Mouse (Mus musculus) kidney, embryonic 15.5 days (tissue): ENCODE results near the gene 0610040J01Rik. TPM values are rescaled to one million over a fixed set of nuclear protein-coding genes. Genes with fewer than 3 reads are reported as not detected.

Source experiments
- ATAC-seq: fragments of 200-750 bp; cut with Nextera tagmentation; replicated peaks from 2 replicates; pipeline ENCODE4 v1.8.0; 2017; ENCODE audit warnings: moderate TSS enrichment; ENCODE audit not compliant: low FRiP score
- H3K27ac ChIP-seq: fragments of 300-500 bp; sonication (generic); 2 replicates; pipeline ENCODE4 v1.5.1; 2015; ENCODE audit warnings: mild to moderate bottlenecking, inconsistent platforms
- H3K27me3 ChIP-seq: fragments of 300-500 bp; sonication (generic); 2 replicates; pipeline ENCODE4 v1.6.1; 2015; ENCODE audit warnings: inconsistent platforms
- H3K36me3 ChIP-seq: fragments of 300-500 bp; sonication (generic); 2 replicates; pipeline ENCODE4 v1.6.1; 2015; ENCODE audit warnings: inconsistent platforms
- H3K4me1 ChIP-seq: fragments of 300-500 bp; sonication (generic); 2 replicates; pipeline ENCODE4 v1.6.1; 2015; ENCODE audit warnings: inconsistent platforms
- H3K4me2 ChIP-seq: fragments of 300-500 bp; sonication (generic); 2 replicates; pipeline ENCODE4 v1.6.1; 2015; ENCODE audit warnings: moderate library complexity, mild to moderate bottlenecking, inconsistent platforms
- H3K4me3 ChIP-seq: fragments of 300-500 bp; sonication (generic); replicated peaks from 2 replicates; pipeline ENCODE4 v1.5.1; 2015; ENCODE audit warnings: mild to moderate bottlenecking, inconsistent platforms
- H3K9ac ChIP-seq: fragments of 300-500 bp; sonication (generic); 2 replicates; pipeline ENCODE4 v1.6.1; 2015; ENCODE audit warnings: mild to moderate bottlenecking, inconsistent platforms
- H3K9me3 ChIP-seq: fragments of 300-500 bp; sonication (generic); replicated peaks from 2 replicates; pipeline ENCODE4 v1.6.1; 2016; ENCODE audit warnings: inconsistent platforms
- WGBS: fragments of 180-500 bp; shearing (Covaris S2); methylation state at CpG from one replicate; pipeline ENCODE4 v1.1.7; 2015; ENCODE audit warnings: mixed read lengths; 5-methylcytosine and 5-hydroxymethylcytosine counted together
- polyA plus RNA-seq: library from polyadenylated mRNA; unstranded; fragments of >200 nt; fragmentation: Nextera tagmentation; extraction: Ambion mirVana; gene quantifications from 2 replicates; pipeline ENCODE4 v1.2.1, GENCODE M21; 2015

Gene 0610040J01Rik
- polyA plus RNA-seq, 1 experiment from 2014 or later, result 48.8 TPM

DNA sequence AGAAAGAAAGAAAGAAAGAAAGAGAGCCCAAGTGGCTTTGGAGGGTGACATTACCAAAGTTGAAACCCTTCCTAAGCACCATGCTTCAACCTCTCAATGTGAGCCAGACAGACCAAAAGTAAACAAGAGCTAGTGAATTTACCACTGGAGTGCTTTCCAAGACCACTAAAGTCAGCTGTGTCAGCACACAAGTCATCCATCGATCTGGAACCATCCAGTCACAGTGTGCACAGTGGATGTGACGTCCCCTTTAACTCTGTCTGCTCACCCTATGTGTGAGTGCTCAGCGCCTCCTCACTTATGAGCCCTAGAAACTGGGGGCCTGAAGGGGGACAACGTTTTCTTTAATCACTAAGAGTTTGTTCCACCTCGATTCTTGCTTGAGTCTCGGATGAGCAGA, 7.4 kb downstream of the 0610040J01Rik start:
- no peak overlapping the region for H3K4me3 ChIP-seq
- no peaks in the 10 kb centered on the region for H3K36me3 ChIP-seq
- H3K9ac ChIP-seq, result no peak overlapping the region
- H3K27ac ChIP-seq, result peak overlapping the region; percentile 75
- H3K4me1 ChIP-seq, result peaks cover 47% of the 10 kb centered on the region
- WGBS, result 44% methylated on average over 6 of the region's 6 CpGs
- H3K9me3 ChIP-seq, result no peaks in the 10 kb centered on the region
- H3K4me2 ChIP-seq, result no peak overlapping the region
- H3K27me3 ChIP-seq, result no peaks in the 10 kb centered on the region
- ATAC-seq, result peak; percentile 75

DNA sequence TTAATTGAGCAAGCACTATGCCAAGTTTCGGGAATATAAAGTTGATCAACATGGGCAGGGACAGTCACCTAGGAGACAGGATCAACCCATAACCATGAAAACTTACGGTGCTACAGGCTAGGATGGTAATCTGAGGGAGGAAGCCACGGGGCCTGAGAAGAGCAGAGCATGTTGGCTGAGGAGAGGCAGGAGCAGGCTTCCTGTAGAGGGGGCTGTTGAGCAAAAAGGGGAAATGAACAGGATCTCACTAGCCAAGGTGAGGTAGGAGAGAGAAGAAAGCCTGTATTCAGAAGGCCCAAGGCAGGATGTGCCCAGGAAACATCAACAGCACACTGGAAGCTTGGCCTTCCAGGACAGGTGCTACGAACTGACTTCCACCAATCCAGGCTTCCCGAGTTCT, 9.0 kb downstream of the 0610040J01Rik start:
- no peaks in the 10 kb centered on the region for H3K9me3 ChIP-seq
- no peak for ATAC-seq
- H3K36me3 ChIP-seq, result no peaks in the 10 kb centered on the region
- no peak overlapping the region for H3K4me3 ChIP-seq
- H3K9ac ChIP-seq, result no peak overlapping the region
- no peaks in the 10 kb centered on the region for H3K27me3 ChIP-seq
- 87% methylated on average over 5 of the region's 5 CpGs for WGBS
- H3K27ac ChIP-seq, result no peak overlapping the region
- H3K4me1 ChIP-seq, result peaks cover 52% of the 10 kb centered on the region
- H3K4me2 ChIP-seq, result no peak overlapping the region

- no peak for ATAC-seq
- H3K9ac ChIP-seq, result no peak overlapping the region
- H3K4me3 ChIP-seq, result no peak overlapping the region
- 0 out of 2 replicates have a peak overlapping the region, but pooled peaks have one; percentile 10 for H3K27ac ChIP-seq
- H3K36me3 ChIP-seq, result no peaks in the 10 kb centered on the region
- 62% methylated on average over 8 of the region's 8 CpGs for WGBS
- no peaks in the 10 kb centered on the region for H3K9me3 ChIP-seq
- no peaks in the 10 kb centered on the region for H3K27me3 ChIP-seq
- H3K4me2 ChIP-seq, result no peak overlapping the region
- peaks cover 54% of the 10 kb centered on the region for H3K4me1 ChIP-seq
These were observed 9.7 kb downstream of the 0610040J01Rik start for GRCm38 (mm10) chr5:63821860-63822259.

GRCm38 (mm10) chr5:63823362-63824332, 11.5 kb downstream of the 0610040J01Rik start:
- peaks cover 57% of the 10 kb centered on the region for H3K4me1 ChIP-seq

GRCm38 (mm10) chr5:63824599-63825350, 12.6 kb downstream of the 0610040J01Rik start:
- Histone ChIP-seq H3K27ac (no peak overlapping the region), H3K9me3 (no peaks in the 10 kb centered on the region), H3K36me3 (no peaks in the 10 kb centered on the region), H3K4me2 (no peak overlapping the region), H3K4me1 (peaks cover 50% of the 10 kb centered on the region), H3K4me3 (no peak overlapping the region), H3K9ac (no peak overlapping the region), H3K27me3 (no peaks in the 10 kb centered on the region)
- no peak for ATAC-seq
- 87% methylated on average over 8 of the region's 8 CpGs for WGBS

More at GRCm38 (mm10) chr5:63823362-63824332, 11.5 kb downstream of the 0610040J01Rik start:
- H3K9me3 ChIP-seq, result no peaks in the 10 kb centered on the region
- no peak overlapping the region for H3K4me3 ChIP-seq
- WGBS, result 63% methylated on average over 10 of the region's 10 CpGs
- H3K36me3 ChIP-seq, result no peaks in the 10 kb centered on the region
- H3K4me2 ChIP-seq, result no peak overlapping the region
- ATAC-seq, result no peak
- peak overlapping the region; percentile 61 for H3K27ac ChIP-seq
- H3K9ac ChIP-seq, result no peak overlapping the region
- H3K27me3 ChIP-seq, result no peaks in the 10 kb centered on the region

- Histone ChIP-seq H3K36me3 (no peaks in the 10 kb centered on the region), H3K4me2 (no peak overlapping the region)
- 59% methylated on average over 5 of the region's 5 CpGs for WGBS
These were observed 13.7 kb downstream of the 0610040J01Rik start for GRCm38 (mm10) chr5:63825881-63826280.

DNA sequence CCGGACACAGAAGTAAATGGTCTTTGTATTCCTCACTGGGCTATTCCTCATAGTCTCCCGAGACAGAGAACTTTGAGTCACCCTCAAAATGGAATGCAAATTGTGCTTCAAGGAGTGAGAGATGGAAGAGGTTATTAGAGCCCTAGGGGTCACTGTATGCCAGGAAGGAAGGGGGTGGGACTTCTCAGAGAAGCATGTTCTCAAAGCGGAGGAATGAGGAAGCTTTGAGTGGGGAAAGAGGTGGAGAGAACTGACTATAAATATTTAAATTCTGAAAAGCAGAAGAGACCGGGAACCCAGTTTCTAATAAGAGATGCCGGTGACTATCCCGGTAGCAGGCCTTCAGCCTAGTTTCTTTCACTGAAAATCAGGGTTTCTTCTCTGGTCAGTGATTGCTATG, 14.8 kb downstream of the 0610040J01Rik start:
- peak overlapping the region; percentile 75 for H3K27ac ChIP-seq
- 58% methylated on average over 6 of the region's 6 CpGs for WGBS
- peaks cover 44% of the 10 kb centered on the region for H3K4me1 ChIP-seq
- no peak overlapping the region for H3K4me3 ChIP-seq
- H3K27me3 ChIP-seq, result no peaks in the 10 kb centered on the region
- no peak for ATAC-seq
- H3K9me3 ChIP-seq, result no peaks in the 10 kb centered on the region
- no peak overlapping the region for H3K9ac ChIP-seq
- H3K4me2 ChIP-seq, result 0 out of 2 replicates have a peak overlapping the region, but pooled peaks have one; percentile 3
- H3K36me3 ChIP-seq, result no peaks in the 10 kb centered on the region

More at GRCm38 (mm10) chr5:63825881-63826280, 13.7 kb downstream of the 0610040J01Rik start:
- H3K4me3 ChIP-seq, result no peak overlapping the region
- no peaks in the 10 kb centered on the region for H3K27me3 ChIP-seq
- H3K9ac ChIP-seq, result no peak overlapping the region
- ATAC-seq, result no peak
- H3K4me1 ChIP-seq, result peaks cover 49% of the 10 kb centered on the region
- H3K27ac ChIP-seq, result peak overlapping the region; percentile 75; the same call in 1 of the 2 replicates
- no peaks in the 10 kb centered on the region for H3K9me3 ChIP-seq

DNA sequence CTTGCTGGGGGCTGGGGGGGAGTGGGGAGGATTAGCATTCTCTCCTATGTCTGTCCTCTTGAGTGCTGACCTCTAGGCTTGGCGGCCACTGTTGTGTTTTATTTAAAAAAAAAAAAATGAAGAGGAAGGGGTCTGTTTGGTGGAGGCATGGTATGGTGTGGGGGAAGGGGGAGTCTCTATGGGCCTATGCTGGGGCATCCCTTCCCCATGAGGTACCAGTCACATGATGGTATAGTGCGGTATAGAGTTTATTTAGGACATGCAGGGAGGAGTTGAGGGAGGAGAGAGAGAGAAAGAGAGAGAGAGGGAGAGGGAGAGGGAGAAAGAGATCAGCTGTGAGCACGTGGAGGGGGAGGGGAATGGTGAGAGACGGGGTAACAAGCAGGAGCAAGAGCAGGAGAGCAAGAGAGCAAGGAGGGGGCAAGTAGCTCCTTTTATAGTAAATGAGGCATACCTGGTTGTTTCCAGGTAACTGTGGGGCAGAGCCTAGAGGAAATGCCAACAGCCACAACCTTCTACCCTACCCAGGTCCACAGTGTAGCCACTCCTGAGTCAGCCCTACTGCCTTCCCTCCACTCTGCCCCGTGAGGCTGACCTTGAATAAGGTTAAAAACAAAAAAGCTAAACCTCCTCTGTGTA, 15.4 kb downstream of the 0610040J01Rik start:
- peak; percentile 69 for ATAC-seq
- Histone ChIP-seq H3K4me1 (peaks cover 41% of the 10 kb centered on the region), H3K27ac (peak overlapping the region; percentile 75), H3K9ac (no peak overlapping the region), H3K27me3 (no peaks in the 10 kb centered on the region), H3K36me3 (no peaks in the 10 kb centered on the region), H3K9me3 (no peaks in the 10 kb centered on the region), H3K4me2 (0 out of 2 replicates have a peak overlapping the region, but pooled peaks have one; percentile 3), H3K4me3 (no peak overlapping the region)
- 45% methylated on average over 5 of the region's 5 CpGs for WGBS

DNA sequence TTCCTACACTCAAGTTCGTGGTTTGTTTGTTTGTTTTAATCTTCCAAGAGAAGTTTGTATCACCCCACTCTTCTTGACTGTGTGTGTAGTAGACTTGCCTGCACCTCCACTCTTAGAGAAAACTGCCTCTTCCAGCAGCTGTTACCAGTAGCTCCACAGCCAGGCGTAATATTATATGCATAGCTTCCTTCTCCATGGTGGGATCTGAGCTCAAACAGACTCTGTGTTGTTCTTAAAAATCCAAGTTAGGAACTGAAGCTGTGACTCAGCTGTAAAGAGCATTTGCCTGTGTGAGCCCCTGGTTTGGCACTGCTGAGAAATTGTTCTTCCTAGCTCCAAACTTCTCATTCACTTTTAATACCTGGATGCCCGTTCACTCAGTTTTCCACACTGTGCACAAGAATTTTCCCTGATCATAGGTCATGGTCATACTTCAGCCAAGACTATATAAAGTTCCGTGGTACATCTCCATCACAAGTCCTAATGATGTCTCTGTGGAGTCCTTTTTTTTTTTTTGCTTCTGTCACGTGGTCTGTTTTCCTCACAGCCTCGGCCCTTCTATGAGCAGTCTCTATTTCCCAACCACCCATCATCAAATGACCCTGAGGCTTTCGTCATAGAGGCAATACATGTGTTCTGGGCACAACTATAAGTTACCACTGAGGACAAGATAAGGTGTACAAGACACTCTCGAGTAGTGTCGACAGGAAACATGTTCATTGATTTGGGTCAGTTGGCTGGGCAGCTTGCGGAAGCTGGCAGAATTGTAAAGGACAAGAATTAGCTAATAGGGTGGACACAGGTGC, 16.4 kb downstream of the 0610040J01Rik start:
- no peaks in the 10 kb centered on the region for H3K36me3 ChIP-seq
- H3K4me2 ChIP-seq, result no peak overlapping the region
- ATAC-seq, result no peak
- H3K27ac ChIP-seq, result peak overlapping the region; percentile 75
- peaks cover 42% of the 10 kb centered on the region for H3K4me1 ChIP-seq
- H3K27me3 ChIP-seq, result no peaks in the 10 kb centered on the region
- no peaks in the 10 kb centered on the region for H3K9me3 ChIP-seq
- H3K9ac ChIP-seq, result no peak overlapping the region
- WGBS, result 63% methylated on average over 10 of the region's 10 CpGs
- no peak overlapping the region for H3K4me3 ChIP-seq

- no peak for ATAC-seq
- WGBS, result 72% methylated on average over 4 of the region's 4 CpGs
- Histone ChIP-seq H3K4me2 (no peak overlapping the region), H3K9ac (no peak overlapping the region), H3K9me3 (no peaks in the 10 kb centered on the region), H3K27ac (peak overlapping the region; percentile 24), H3K36me3 (no peaks in the 10 kb centered on the region), H3K4me1 (peaks cover 40% of the 10 kb centered on the region), H3K4me3 (no peak overlapping the region), H3K27me3 (no peaks in the 10 kb centered on the region)
These were observed 18.9 kb downstream of the 0610040J01Rik start for GRCm38 (mm10) chr5:63831054-63831453.

DNA sequence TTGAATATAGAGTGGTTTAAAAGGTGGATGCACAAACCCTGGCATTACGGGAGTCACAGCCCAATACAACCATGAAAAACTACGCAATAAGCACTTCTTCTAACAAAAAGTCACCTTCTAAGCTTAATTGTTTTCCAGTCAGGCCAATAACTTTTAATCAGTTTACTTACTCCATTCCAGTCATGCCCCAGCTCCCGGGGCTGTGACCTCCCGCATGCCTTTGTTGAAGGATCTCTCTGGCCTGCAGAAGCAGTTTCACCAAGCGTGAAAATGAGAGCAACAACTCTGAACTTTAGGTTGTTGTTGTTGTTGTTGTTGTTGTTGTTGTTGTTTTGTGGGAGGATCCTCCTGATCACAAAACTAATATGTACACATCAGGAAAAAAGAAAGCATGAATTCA, 21.8 kb downstream of the 0610040J01Rik start:
- Histone ChIP-seq H3K9ac (no peak overlapping the region), H3K27ac (peak overlapping the region; percentile 67), H3K9me3 (no peaks in the 10 kb centered on the region), H3K4me2 (no peak overlapping the region), H3K36me3 (no peaks in the 10 kb centered on the region), H3K4me3 (no peak overlapping the region), H3K27me3 (no peaks in the 10 kb centered on the region), H3K4me1 (peaks cover 14% of the 10 kb centered on the region; the same call in 1 of the 2 replicates)
- 38% methylated on average over 5 of the region's 5 CpGs for WGBS
- ATAC-seq, result peak; percentile 76
